Mouse (Mus musculus) megakaryocyte, embryonic 14.5 days (primary cell): ENCODE data around the gene Abcg1. TPM values are rescaled to one million over a fixed set of nuclear protein-coding genes. Genes with fewer than 3 reads are reported as not detected.
A peak's percentile ranks its signal among the peaks of the same experiment; 100 is the strongest.

Experiments
- H3K27me3 ChIP-seq: replicated peaks from 2 replicates; pipeline ENCODE3; 2012; ENCODE audit warnings: inconsistent platforms
- H3K36me3 ChIP-seq: replicated peaks from 2 replicates; pipeline ENCODE3; 2012; ENCODE audit warnings: low read length, inconsistent platforms, mixed read lengths
- H3K4me1 ChIP-seq: 2 replicates; pipeline ENCODE4 v1.6.1; 2012; ENCODE audit warnings: inconsistent platforms
- H3K4me3 ChIP-seq: replicated peaks from 2 replicates; pipeline ENCODE3; 2012; ENCODE audit warnings: moderate library complexity, mild to moderate bottlenecking, inconsistent platforms
- H3K9me3 ChIP-seq: 2 replicates; pipeline ENCODE4 v1.6.1; 2012; ENCODE audit warnings: inconsistent platforms
- FLI1 ChIP-seq: IDR thresholded peaks from 2 replicates; pipeline ENCODE4 v1.6.1; 2012; ENCODE audit warnings: low read length, inconsistent platforms, mixed read lengths
- GATA1 ChIP-seq: IDR thresholded peaks from 3 replicates; pipeline ENCODE4 v1.6.1; 2012; ENCODE audit warnings: mixed read lengths, low read length, inconsistent platforms, borderline replicate concordance
- polyA plus RNA-seq: library from polyadenylated mRNA; stranded (reverse); fragments of >175 nt; gene quantifications from 2 replicates; pipeline ENCODE4 v1.2.3, GENCODE M21; 2012; ENCODE audit warnings: low replicate concordance; ENCODE audit not compliant: insufficient read depth

Abcg1 gene
- polyA plus RNA-seq, 1 experiment: 7.8 TPM

DNA sequence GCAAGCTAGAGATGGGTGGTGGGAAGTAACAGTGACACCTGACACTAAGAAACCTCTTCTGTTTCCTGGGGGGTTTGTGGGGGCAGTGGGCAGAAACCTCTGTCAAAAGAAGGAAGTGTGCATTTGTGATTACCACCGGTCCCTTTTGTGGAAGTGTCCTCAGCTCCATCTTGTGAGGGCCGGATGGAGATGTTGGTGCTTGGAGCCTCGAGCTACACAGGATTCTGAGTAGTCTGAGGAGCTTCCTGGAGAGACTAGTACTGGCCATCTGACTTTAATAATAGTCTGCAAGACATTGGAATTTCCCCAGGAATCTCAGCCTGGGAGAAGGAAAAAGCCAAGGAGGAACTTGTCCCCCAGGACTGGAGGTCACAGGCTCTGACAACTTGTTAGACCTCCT, 17.2 kb downstream of the Abcg1 start:
- no peak overlapping the region for H3K4me3 ChIP-seq
- peaks cover 3% of the 10 kb centered on the region for H3K27me3 ChIP-seq
- peaks cover 25% of the 10 kb centered on the region for H3K36me3 ChIP-seq
- TF ChIP-seq GATA1: no peak
- H3K9me3 ChIP-seq: no peaks in the 10 kb centered on the region
- H3K4me1 ChIP-seq: peaks cover 94% of the 10 kb centered on the region

DNA sequence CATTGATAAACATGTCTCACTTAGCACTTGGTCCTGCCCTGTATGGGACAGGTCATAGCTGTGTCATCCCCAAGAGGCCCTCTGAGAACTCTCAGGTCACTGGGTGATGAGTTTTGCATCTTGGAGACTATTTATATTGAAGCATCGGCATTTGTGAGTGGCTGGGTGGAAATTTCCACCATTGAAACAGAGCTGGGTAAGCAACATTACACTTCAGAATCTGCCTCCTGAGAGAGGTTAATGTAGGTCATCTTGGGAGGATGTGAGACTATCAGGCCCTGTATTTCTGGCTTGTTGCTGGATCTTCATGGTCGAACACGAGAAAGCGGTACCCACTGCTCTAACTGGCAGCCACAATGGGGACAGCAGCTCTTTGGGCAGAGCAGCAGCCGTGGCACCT, 18.0 kb downstream of the Abcg1 start:
- TF ChIP-seq FLI1 (no peak), GATA1 (no peak)
- Histone ChIP-seq H3K4me3 (peak overlapping the region; percentile 81), H3K4me1 (peaks cover 94% of the 10 kb centered on the region), H3K9me3 (no peaks in the 10 kb centered on the region), H3K36me3 (peaks cover 20% of the 10 kb centered on the region), H3K27me3 (peaks cover 3% of the 10 kb centered on the region)

DNA sequence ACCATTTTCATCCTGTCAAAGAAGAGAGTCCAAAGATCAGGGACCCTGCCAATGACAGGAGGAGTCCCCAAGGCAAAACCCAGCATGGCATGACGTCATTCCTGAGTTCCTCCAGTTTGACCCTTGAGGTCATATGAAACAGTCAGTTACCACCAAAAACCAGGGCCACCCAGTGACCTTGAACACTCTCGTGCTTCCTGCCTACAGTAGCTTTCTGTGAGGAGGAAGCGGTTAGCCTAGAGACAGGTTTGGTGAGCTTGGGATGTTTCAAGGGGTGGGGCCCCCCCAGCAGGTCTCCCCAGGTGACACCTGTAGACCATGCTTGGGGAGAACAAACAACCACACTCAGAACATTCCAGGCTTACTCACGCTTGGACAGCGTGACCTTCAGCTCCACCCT, 20.1 kb downstream of the Abcg1 start:
- peaks cover 92% of the 10 kb centered on the region for H3K4me1 ChIP-seq

DNA sequence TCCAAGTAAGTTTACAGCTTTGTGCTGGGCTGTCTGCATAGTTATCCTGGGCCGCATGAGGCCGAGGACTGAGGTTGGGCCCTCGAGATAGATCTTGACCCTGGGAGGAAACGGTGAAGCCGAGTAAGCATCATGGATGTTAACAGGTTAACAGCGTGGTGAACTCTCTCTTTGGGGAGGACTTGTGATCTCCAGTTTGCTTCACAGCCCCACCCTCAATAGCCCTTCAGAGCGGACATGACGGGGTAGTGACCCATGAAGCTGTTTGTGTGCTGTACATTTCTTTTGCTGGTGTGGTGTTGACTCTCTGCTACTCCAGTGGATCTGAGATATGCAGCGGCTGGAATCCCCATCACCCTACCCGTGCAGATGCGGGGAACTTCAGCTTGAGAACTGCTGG, 21.1 kb downstream of the Abcg1 start:
- H3K27me3 ChIP-seq: no peaks in the 10 kb centered on the region
- peaks cover 92% of the 10 kb centered on the region for H3K4me1 ChIP-seq
- H3K36me3 ChIP-seq: peaks cover 30% of the 10 kb centered on the region
- TF ChIP-seq GATA1 (no peak), FLI1 (no peak)
- H3K9me3 ChIP-seq: no peaks in the 10 kb centered on the region
- no peak overlapping the region for H3K4me3 ChIP-seq

More for the DNA sequence above, 20.1 kb downstream of the Abcg1 start:
- Histone ChIP-seq H3K36me3 (peaks cover 29% of the 10 kb centered on the region), H3K9me3 (no peaks in the 10 kb centered on the region), H3K4me3 (no peak overlapping the region), H3K27me3 (peaks cover under 1% of the 10 kb centered on the region)
- TF ChIP-seq GATA1: no peak
- TF ChIP-seq FLI1: no peak

DNA sequence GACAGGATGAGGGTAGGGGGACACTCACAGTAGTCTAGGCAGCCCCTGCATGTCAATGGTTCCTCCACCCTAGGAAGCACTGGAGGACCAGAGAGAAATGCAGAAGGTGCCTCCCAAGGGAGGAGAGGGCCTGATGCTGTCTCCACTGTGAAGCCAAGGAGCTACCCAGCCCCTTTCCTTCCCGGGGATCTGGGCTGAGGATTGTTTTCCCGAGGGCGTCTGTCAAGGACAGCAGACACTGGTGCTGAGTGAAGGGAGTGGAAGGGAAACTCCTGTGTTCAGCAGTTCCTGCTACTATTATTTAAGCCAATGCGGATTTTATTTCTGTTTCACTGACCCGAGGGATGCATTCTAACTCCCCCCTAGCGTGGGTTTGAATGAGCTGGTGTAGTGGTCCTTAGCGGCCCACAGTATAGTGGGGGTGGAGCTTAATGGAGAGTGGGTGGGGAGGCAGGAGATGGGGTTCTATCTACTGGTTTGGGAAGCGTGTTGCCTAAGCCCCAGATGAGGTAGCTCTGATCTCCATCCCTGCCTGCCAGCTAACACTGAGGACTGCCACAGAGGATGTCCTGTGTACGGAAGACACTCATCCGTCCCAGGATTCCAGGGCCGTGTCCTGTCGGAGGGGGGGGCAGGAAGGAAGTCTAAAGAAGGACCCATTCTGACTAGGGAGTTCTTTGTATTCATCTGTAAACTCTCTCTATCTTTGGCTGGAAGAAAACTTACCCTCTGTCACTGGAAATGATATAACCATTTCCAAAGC, 21.8 kb downstream of the Abcg1 start:
- Histone ChIP-seq H3K4me3 (no peak overlapping the region), H3K36me3 (peaks cover 36% of the 10 kb centered on the region), H3K4me1 (peaks cover 92% of the 10 kb centered on the region), H3K27me3 (no peaks in the 10 kb centered on the region), H3K9me3 (no peaks in the 10 kb centered on the region)
- no peak for TF ChIP-seq GATA1
- no peak for TF ChIP-seq FLI1

DNA sequence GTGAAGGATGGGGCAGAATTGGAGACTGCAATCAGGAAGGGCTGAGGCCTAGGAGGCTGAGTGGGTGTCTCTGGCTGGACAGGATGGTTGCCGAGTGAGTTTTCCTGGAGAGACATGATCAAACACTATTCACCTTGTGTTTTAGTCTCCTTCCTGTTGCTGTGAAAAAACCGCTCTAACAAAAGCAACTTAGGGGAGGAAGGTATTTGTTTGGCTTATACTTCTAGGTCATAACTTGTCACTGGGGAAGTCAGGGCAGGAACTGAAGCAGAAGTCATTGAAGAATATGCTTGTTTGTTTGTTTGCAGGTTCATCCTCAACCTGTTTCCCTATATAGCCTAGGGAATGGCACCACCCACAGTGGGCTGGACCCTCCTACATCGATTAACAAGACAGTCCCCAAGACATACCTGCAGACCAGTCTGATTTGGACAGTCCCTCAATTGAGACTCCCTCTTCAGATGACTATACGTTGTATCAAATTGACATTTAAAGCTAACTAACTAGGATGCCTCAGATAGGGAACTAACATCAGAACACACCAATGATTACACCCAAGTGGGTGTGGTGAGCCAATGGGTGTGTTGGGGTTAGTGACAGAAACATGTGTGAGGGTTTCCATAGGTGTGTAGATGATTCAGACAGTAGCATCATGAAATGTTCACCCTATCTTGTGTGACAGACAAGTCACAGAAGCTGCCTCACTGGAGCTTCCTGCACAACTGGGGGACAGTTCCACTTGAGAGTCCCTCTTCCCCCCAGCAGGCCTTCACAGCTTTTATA, 25.0 kb downstream of the Abcg1 start:
- H3K4me1 ChIP-seq: peaks cover 97% of the 10 kb centered on the region
- no peaks in the 10 kb centered on the region for H3K9me3 ChIP-seq
- TF ChIP-seq GATA1: no peak
- TF ChIP-seq FLI1: no peak
- H3K36me3 ChIP-seq: peaks cover 56% of the 10 kb centered on the region
- no peak overlapping the region for H3K4me3 ChIP-seq
- H3K27me3 ChIP-seq: no peaks in the 10 kb centered on the region

DNA sequence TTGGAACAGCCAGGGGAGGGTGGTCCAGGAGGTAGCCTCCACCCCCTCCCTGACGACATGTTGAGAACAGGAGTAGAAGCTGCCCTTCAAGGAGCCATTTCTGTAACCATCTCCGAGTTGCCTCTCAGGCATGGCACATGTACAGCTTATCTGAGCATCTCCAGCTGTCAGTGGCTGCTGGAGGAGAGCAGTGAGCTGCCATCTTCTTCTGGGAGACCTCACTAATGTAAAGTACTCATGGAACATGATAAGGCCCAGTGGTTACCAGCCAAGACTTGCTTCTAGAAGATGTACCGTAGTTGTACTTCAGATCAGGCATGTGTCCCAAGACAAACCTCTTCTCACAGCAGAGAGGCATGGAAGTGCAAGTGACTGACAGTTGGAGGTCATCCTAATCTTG, 28.0 kb downstream of the Abcg1 start:
- TF ChIP-seq FLI1 (no peak), GATA1 (no peak)
- H3K27me3 ChIP-seq: no peaks in the 10 kb centered on the region
- no peaks in the 10 kb centered on the region for H3K9me3 ChIP-seq
- peaks cover 45% of the 10 kb centered on the region for H3K36me3 ChIP-seq
- peak overlapping the region; percentile 20 for H3K4me3 ChIP-seq
- peaks cover 97% of the 10 kb centered on the region for H3K4me1 ChIP-seq

DNA sequence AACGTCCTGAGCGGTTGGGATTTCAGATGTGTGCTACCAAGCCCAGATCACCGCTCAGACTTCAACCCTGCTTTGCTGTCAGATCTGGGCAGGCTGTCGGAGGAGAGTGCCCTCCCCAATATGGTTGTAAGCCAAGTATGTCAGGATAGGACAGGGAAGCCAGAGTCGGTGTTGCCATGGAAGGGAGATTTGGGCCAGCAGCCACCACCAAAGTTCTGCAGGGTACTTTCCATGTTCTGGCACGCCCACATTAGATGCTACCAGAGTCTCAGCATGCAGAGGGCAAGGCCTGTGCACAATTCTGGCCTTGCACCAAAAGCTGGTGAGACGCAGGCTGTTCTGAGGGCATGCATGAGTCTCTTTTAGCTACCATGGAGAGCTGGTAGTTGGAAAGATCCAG, 28.7 kb downstream of the Abcg1 start:
- Histone ChIP-seq H3K36me3 (peaks cover 46% of the 10 kb centered on the region), H3K4me3 (no peak overlapping the region), H3K27me3 (no peaks in the 10 kb centered on the region), H3K4me1 (peaks cover 98% of the 10 kb centered on the region), H3K9me3 (no peaks in the 10 kb centered on the region)
- TF ChIP-seq GATA1 (no peak), FLI1 (no peak)

DNA sequence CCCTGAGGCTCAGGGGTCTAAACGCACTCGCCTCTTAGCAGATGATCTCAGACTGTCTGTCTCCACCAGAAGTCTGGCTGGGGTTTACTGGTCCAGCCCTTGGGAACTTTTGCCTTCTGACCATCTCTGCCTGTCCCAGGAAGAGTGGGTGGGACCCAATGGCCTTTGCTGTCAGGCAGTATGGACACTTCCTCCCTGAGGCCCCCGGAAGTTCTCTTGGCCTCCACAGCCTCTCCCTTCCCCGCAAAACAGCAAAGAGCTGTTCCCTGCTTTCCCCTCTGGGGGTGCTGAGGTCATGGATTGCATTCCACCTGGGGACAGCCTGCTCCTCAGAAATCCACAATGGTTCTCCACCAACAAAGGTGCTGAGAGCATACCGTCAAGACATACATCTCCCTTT, 31.2 kb downstream of the Abcg1 start:
- peaks cover 93% of the 10 kb centered on the region for H3K4me1 ChIP-seq
- H3K9me3 ChIP-seq: peaks cover 15% of the 10 kb centered on the region
- no peaks in the 10 kb centered on the region for H3K27me3 ChIP-seq
- peak overlapping the region; percentile 29 for H3K4me3 ChIP-seq
- no peak for TF ChIP-seq FLI1
- TF ChIP-seq GATA1: no peak
- peaks cover 51% of the 10 kb centered on the region for H3K36me3 ChIP-seq

DNA sequence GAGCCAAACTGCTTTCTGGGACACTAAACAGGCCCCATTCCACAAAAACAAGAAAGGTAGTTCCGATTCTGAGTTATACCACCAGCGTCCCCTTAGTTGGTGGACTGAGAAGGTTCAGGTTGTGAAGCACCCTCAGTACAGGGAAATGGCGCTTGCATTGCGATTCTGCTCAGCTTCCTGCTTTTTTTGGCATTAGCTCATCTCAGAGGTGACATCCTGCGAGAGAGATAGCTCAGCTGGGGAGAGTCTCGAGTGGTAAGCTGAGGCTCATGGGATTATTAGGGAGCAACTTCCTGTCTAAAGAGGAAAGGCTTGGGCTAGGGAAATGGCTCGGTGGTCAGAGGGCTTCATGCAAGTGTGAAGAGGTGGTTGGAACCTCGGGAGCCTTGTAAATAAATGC, 32.4 kb downstream of the Abcg1 start:
- Histone ChIP-seq H3K9me3 (peaks cover 20% of the 10 kb centered on the region), H3K27me3 (peaks cover 4% of the 10 kb centered on the region), H3K36me3 (peaks cover 53% of the 10 kb centered on the region), H3K4me1 (peaks cover 81% of the 10 kb centered on the region), H3K4me3 (no peak overlapping the region)
- no peak for TF ChIP-seq GATA1
- no peak for TF ChIP-seq FLI1
